Mouse (Mus musculus) heart, postnatal 0 days (tissue): ENCODE results near the gene Prkar2b. TPM values are rescaled to one million over a fixed set of nuclear protein-coding genes. Genes with fewer than 3 reads are reported as not detected.

Source experiments
- ATAC-seq: fragments of 200-750 bp; cut with Nextera tagmentation; 2 replicates; pipeline ENCODE4 v1.8.0; 2017; ENCODE audit warnings: low read depth, moderate number of reproducible peaks, moderate library complexity; ENCODE audit not compliant: insufficient read depth
- DNase-seq: peaks from one replicate; pipeline ENCODE4 v3.0.0-alpha.2; 2016; ENCODE audit warnings: low spot score
- H3K27ac ChIP-seq: fragments of 300-500 bp; sonication (generic); 2 replicates; pipeline ENCODE4 v1.5.1; 2014; ENCODE audit warnings: low read depth, mild to moderate bottlenecking
- H3K27me3 ChIP-seq: fragments of 300-500 bp; sonication (generic); 2 replicates; pipeline ENCODE4 v1.6.1; 2014; ENCODE audit warnings: low read length, mixed read lengths; ENCODE audit not compliant: control insufficient read depth, insufficient read depth
- H3K36me3 ChIP-seq: fragments of 300-500 bp; sonication (generic); replicated peaks from 2 replicates; pipeline ENCODE4 v1.6.1; 2014; ENCODE audit warnings: low read length, mixed read lengths; ENCODE audit not compliant: control insufficient read depth, insufficient read depth
- H3K4me1 ChIP-seq: fragments of 300-500 bp; sonication (generic); 2 replicates; pipeline ENCODE4 v1.6.1; 2014; ENCODE audit warnings: antibody characterized with exemption; ENCODE audit not compliant: control insufficient read depth, insufficient read depth
- H3K4me2 ChIP-seq: fragments of 300-500 bp; sonication (generic); 2 replicates; pipeline ENCODE4 v1.6.1; 2014; ENCODE audit warnings: low read depth, mild to moderate bottlenecking, low read length, moderate library complexity
- H3K4me3 ChIP-seq: fragments of 300-500 bp; sonication (generic); 2 replicates; pipeline ENCODE4 v1.5.1; 2014; ENCODE audit warnings: low read depth, low read length
- H3K9ac ChIP-seq: fragments of 300-500 bp; sonication (generic); replicated peaks from 2 replicates; pipeline ENCODE4 v1.6.1; 2014; ENCODE audit warnings: low read depth, low read length, mixed read lengths
- H3K9me3 ChIP-seq: fragments of 300-500 bp; sonication (generic); replicated peaks from 2 replicates; pipeline ENCODE4 v1.6.1; 2016; ENCODE audit warnings: low read length; ENCODE audit not compliant: control insufficient read depth
- CTCF ChIP-seq: IDR thresholded peaks from 2 replicates; pipeline ENCODE4 v1.5.1; 2016; ENCODE audit warnings: antibody characterized with exemption, control low read depth, low read depth
- EP300 ChIP-seq: IDR thresholded peaks from 2 replicates; pipeline ENCODE4 v1.6.1; 2016; ENCODE audit warnings: antibody characterized with exemption, low read depth
- WGBS: fragments of 180-500 bp; shearing (Covaris S2); extraction: QIAGEN DNeasy Blood & Tissue Kit; methylation state at CpG from one replicate; pipeline ENCODE4 v1.1.7; 2014; 5-methylcytosine and 5-hydroxymethylcytosine counted together
- polyA plus RNA-seq: library from polyadenylated mRNA; unstranded; fragments of >200 nt; fragmentation: Nextera tagmentation; extraction: Ambion mirVana; gene quantifications from 2 replicates; pipeline ENCODE4 v1.2.1, GENCODE M21; 2015
- total RNA-seq: library from RNA; depleted of rRNA; stranded (reverse); fragments of >200 nt; gene quantifications from 2 replicates; pipeline ENCODE4 v1.2.3, GENCODE M21; 2014; ENCODE audit warnings: low replicate concordance

Prkar2b gene
- total and polyA plus RNA-seq, 2 experiments from 2014 or later: 2.6 TPM; not detected in 1

- ATAC-seq: no peak
- Histone ChIP-seq H3K4me2 (no peak overlapping the region), H3K27ac (no peak overlapping the region), H3K9ac (no peak overlapping the region), H3K4me1 (peaks cover 7% of the 10 kb centered on the region), H3K36me3 (no peaks in the 10 kb centered on the region), H3K27me3 (no peaks in the 10 kb centered on the region), H3K4me3 (no peak overlapping the region), H3K9me3 (no peaks in the 10 kb centered on the region)
- TF ChIP-seq EP300 (no peak), CTCF (no peak)
- no peak for DNase-seq
- 73% methylated on average over 4 of the region's 4 CpGs for WGBS
Observed at GRCm38 (mm10) chr12:32099686-32100206, 38.6 kb upstream of the Prkar2b start.

- no peak for TF ChIP-seq EP300
- TF ChIP-seq CTCF: no peak
- Histone ChIP-seq H3K4me2 (no peak overlapping the region), H3K36me3 (no peaks in the 10 kb centered on the region), H3K27me3 (no peaks in the 10 kb centered on the region), H3K9me3 (no peaks in the 10 kb centered on the region), H3K4me1 (no peaks in the 10 kb centered on the region), H3K9ac (no peak overlapping the region), H3K4me3 (no peak overlapping the region), H3K27ac (no peak overlapping the region)
- no peak for DNase-seq
- 58% methylated on average over 4 of the region's 4 CpGs for WGBS
- no peak for ATAC-seq
Observed at GRCm38 (mm10) chr12:32098596-32098995, 37.5 kb upstream of the Prkar2b start.

DNA sequence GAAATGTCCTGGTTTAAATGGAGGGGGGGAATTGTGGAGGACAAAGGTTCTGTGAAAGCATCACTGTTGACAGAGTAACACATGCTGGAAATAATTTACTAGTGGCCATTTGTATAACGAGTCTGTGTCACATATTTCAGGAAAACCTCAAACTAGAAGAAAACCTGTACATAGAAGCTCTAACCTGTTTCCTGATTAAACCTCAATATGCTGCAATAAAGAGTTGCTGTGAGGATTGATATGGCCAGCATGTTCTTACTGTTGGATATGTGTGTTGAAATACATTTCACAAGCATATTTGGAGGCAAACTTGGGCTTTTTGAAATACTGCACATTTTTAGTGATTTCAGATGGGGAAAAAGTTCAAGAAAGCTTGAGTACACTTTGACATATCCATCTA lies 36.0 kb upstream of the Prkar2b start:
- Histone ChIP-seq H3K27me3 (no peaks in the 10 kb centered on the region), H3K4me2 (no peak overlapping the region), H3K9me3 (no peaks in the 10 kb centered on the region), H3K9ac (no peak overlapping the region), H3K36me3 (no peaks in the 10 kb centered on the region), H3K27ac (no peak overlapping the region), H3K4me3 (no peak overlapping the region), H3K4me1 (no peaks in the 10 kb centered on the region)
- no peak for ATAC-seq
- TF ChIP-seq EP300 (no peak), CTCF (no peak)
- DNase-seq: no peak
- 60% methylated on average over 1 of the region's 1 CpGs for WGBS

DNA sequence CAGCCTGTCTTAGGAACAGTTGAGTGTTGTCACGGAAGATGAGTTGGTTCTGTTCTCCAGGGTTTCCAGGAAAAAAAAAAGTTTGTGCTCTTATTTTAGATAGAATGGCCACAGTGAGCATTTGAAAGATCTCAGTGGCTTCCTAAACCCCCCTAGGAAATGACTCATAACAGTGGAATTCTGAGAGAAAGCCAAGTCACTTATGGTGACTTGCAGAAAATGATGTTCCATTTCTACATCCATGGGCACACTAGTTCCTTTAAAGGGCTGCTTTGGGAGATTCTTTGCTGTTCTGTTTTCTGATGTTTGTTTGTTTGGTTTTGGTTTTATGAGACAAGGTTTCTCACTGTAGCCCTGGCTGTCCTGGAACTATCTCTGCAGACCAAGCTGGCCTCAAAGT lies 34.1 kb upstream of the Prkar2b start:
- no peaks in the 10 kb centered on the region for H3K4me1 ChIP-seq
- TF ChIP-seq EP300: no peak
- TF ChIP-seq CTCF: no peak
- H3K4me2 ChIP-seq: no peak overlapping the region
- H3K9ac ChIP-seq: no peak overlapping the region
- H3K36me3 ChIP-seq: no peaks in the 10 kb centered on the region
- DNase-seq (no peak), ATAC-seq (no peak)
- H3K4me3 ChIP-seq: no peak overlapping the region
- H3K27ac ChIP-seq: no peak overlapping the region
- 50% methylated on average over 1 of the region's 1 CpGs for WGBS
- no peaks in the 10 kb centered on the region for H3K27me3 ChIP-seq
- no peaks in the 10 kb centered on the region for H3K9me3 ChIP-seq

DNA sequence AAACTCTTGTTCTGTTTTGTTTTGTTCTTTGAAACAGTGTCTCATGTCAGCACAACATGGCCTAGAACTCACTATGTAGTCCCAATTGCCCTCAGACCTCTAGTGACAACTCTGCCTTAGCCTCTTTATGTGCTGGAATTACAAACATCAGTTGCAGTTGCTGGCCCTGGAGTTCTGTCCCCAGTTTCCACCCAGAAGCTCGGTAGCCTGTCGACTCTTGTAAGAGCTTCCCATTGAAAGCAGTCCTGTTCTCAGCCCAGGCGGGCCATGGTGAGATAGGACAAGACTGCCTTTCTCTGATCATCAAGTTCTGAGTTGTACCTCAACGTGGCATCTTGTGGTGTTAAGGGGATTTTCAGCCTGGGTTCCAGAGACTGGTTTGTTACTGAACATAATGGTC lies 31.4 kb upstream of the Prkar2b start:
- Histone ChIP-seq H3K36me3 (no peaks in the 10 kb centered on the region), H3K27ac (no peak overlapping the region), H3K4me1 (no peaks in the 10 kb centered on the region), H3K27me3 (no peaks in the 10 kb centered on the region), H3K9ac (no peak overlapping the region), H3K9me3 (no peaks in the 10 kb centered on the region), H3K4me2 (no peak overlapping the region), H3K4me3 (no peak overlapping the region)
- 79% methylated on average over 4 of the region's 4 CpGs for WGBS
- ATAC-seq: no peak
- TF ChIP-seq CTCF: no peak
- no peak for DNase-seq

DNA sequence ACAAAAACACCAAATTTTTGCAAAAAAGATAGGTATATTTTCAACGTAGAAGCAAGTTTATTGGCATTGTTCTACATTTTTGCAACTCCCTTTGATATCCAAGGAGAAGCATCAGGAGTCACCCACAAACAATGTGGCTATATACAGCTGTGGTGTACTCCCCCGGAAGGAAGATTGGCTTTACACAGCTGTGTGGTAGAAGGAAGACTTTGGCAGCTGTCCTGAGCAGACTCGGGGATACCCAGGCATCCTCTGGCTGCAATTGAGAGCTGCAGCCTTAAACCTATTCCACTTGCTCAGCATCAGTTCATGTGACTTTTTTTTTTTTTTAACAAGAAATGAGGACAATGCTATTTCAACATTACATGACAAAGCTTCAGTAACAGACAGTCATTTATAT lies 27.5 kb upstream of the Prkar2b start:
- DNase-seq (no peak), ATAC-seq (no peak)
- no peaks in the 10 kb centered on the region for H3K36me3 ChIP-seq

More for the DNA sequence above, 27.5 kb upstream of the Prkar2b start:
- no peaks in the 10 kb centered on the region for H3K9me3 ChIP-seq
- no peak overlapping the region for H3K9ac ChIP-seq
- no peak overlapping the region for H3K4me2 ChIP-seq
- WGBS: 48% methylated on average over 3 of the region's 3 CpGs
- no peak overlapping the region for H3K4me3 ChIP-seq
- no peaks in the 10 kb centered on the region for H3K4me1 ChIP-seq
- H3K27ac ChIP-seq: no peak overlapping the region
- no peak for TF ChIP-seq EP300
- no peak for TF ChIP-seq CTCF
- no peaks in the 10 kb centered on the region for H3K27me3 ChIP-seq
